Mouse (Mus musculus) T-helper 2 cell (primary cell): ENCODE data around the gene Rln3.

Experiments used
- in situ Hi-C: fragments of 300-600 bp; cut with MboI, MseI; formaldehyde crosslinking; loops from one replicate; pipeline ENCODE4 v1.15.1; 2025; ENCODE audit warnings: high pct_unique_total_duplicates

Rln3 gene

DNA sequence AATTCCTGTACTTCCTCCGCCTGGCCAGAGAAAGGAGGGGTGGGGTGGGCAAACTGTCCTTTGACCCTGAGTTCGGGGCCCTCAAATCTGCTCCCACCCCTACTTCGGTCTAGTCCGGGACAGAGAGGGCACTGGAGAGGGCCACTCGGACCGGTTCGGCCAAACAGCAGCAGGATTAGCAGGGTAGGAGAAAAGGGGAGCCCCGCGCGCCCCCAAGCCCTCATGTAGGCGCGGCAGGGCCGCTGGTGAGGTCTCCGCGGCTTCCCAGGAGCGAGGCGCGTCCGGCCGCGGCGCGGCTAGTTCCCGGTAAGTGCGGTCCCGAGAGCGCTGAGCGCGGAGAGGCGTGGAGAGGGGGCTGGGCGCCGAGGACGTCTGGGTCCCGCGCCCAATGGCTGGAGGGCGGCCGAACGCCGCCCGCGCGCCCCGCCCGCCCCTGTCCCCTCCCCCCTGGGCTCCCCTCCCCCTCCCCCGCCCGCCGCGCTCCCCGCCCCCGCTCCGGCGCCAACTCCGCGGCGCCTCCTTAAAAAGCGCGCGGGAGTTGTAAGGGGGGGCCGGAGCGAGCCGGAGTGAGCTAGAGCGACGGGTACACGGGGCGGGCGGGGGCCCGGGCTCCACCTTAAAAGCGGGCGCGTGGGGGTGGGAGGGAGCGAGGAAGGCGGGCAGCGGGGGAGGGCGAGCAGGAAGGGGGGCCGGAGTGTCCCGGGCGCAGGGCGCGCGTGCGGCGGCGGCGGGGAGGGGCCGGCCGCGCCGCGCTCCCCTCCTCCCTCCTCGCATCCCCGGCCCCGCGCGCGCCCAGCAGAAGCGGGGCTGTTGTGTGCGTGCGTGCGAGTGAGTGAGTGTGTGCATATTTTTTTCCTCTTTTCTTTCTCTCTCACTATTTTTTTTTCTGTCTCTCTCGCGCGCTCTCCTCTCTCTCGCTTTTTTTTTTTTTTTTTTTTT lies 48.0 kb downstream of the Rln3 start:
- in situ Hi-C loops: no loop called here

DNA sequence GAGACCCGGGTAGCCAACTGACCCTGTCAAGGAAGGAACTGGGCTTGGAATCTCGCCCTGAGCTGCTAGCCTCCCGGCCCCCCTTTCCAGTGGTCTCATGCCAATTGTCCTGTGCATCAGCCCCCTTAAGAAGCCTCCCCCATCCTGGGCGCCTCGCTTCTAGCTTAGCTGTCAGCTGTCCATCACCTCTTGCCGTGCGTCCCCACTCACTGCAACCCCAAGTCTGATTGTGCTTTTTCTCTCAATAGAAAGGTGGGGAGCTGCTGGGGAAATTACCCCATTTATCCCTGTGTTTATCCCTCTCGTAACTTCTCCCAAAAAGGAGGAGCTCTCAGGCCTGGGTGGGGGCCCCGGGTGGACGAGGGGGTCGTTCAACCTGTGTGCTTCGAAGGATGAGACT lies 48.8 kb downstream of the Rln3 start:
- in situ Hi-C loops: no loop called here

DNA sequence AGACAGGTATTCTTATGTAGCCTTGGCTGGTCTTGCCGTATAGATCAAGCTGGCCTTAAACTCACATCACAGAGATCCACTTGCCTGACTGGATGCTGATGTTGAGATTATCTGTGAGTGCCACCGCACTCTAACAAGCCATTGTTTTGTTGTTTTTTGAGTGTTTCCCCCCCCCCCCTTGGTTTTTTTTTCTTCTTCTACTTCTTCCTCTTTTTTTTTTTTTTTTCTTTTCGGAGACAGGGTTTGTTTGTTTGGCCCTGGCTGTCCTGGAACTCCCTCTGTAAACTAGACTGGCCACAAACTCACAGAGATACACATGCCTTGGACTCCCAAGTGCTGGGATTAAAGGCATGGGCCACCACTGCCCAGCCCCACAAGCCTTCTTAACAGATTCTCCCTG lies 50.8 kb downstream of the Rln3 start:
- in situ Hi-C loops: no loop called here
